Mouse (Mus musculus): ENCODE measurements around the gene Myog.

Myog gene

DNA sequence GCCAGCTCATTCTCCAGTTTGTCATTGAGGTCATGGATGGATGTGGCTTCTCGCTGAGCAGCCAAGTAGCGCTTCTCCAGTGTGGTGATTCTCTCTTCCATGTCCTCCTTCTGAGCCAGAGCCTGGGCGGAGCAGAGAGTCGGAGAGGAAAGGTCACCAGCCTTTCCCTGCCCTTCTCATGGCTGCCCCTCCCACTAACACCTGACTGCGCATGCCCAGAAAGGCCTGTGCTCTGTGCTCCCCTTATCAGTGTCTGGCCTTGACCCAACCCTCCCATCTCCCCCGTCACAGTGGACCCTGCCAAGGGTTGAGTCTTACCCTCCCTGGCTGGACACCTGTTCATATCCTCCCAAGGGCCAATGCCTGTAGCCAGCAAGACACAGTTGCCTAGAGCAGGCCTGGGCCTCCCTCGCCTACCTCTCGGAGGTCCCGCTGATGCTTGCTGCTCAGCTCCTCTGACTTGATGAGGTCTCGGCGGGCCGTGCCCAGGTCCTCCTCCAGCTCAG, 37.1 kb downstream of the Myog start:
- no peak for DNase-seq (ENCODE audit: low spot score)

DNA sequence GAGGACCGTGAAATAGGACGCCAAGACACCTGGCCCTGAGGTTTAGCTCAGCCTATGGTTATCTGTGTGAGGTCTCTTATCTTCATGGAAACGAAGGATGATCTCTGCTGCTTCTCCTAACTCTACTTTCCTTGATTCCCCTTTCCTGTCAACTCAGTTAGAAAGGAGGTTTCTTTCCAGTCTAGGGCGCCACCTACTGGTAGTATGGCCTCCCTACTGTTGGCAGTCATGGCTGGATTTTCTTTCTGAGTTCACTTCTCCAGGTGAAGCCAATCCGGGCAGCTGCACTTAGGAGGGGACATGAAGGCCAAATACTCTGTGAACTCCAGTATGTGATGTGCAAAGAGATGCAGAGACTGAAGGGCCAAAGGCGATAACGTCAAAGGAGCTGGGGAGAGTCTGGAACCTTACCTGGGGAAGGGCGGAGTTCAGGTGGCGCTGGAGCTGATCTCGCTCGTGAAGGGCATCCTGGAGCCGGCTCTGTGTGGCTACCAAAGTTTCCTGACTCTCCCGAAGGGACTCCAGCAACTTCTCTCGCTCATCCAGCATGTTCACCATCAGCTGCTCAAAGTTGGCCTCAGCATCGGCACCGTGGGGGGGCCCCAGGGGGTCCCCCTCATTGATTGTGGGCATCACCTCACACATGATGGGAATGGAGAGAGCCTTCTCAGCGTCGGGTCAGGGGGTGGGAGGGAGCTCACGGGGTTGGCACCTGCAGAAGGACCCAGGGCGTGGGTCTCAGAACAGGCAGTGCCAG, 42.3 kb downstream of the Myog start:
- DNase-seq (ENCODE audit: low spot score) = peak; percentile 57

DNA sequence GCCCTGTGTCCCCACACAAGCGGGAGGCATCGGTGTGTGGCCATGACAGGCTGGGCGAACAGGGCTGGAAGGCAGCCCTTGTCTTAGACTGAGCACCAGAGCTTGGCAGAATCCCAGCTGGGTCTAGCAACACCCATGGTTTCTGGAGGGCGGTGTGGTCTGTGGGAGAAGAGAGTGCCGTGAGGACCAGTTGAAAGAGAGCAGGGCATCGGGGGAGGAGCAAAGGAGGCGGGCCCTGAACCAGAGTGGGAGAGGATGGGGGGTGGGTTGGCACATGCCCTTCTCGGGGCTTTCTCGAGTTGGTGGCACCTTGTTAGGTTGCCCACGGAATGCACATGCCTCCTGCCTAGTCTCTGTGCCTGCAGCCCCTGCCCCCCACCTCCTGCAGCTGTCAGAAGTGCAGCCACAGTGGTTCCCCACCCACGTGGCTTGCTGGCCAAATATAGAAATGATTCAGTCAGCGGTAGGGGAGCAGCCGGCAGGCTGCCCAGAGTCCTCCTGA, 43.0 kb downstream of the Myog start, which contains the start of gene Ppfia4:
Ppfia4 (minus strand) TSS at position 159 of the 502 bp plus-strand sequence.
- DNase-seq (ENCODE audit: low spot score) = no peak

DNA sequence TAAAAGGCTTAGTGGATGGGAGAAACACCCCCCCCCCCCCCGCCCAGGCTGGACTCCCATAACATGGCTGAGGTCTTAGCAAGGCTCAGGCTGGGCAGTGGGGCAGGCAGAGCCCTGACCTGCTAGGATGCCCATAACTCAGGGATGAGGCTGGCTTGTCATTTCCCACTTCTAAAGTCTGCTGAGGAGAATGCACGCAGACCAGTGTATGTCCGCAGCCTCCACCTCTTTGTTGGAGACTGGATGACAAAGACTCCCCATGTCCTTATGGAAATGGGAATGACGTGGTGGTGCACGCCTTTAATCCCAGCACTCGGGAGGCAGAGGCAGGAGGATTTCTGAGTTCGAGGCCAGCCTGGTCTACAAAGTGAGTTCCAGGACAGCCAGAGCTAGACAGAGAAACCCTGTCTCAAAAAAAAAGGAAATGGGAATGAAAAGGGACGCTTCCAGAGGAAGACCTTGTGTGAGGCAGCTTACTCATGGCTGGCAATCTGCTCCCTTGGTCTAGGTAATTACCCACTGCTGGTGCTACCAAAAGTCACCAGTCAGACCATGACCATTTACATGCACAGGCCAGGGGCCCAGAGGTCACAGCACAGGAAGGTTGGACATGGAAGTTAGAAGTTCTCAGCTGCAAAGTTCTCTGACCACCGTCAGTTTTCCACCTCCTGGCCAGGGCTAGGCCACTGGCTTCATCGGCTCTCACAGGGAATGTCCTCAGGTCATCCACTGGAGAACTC, 43.8 kb downstream of the Myog start:
- DNase-seq (ENCODE audit: low spot score) = no peak

DNA sequence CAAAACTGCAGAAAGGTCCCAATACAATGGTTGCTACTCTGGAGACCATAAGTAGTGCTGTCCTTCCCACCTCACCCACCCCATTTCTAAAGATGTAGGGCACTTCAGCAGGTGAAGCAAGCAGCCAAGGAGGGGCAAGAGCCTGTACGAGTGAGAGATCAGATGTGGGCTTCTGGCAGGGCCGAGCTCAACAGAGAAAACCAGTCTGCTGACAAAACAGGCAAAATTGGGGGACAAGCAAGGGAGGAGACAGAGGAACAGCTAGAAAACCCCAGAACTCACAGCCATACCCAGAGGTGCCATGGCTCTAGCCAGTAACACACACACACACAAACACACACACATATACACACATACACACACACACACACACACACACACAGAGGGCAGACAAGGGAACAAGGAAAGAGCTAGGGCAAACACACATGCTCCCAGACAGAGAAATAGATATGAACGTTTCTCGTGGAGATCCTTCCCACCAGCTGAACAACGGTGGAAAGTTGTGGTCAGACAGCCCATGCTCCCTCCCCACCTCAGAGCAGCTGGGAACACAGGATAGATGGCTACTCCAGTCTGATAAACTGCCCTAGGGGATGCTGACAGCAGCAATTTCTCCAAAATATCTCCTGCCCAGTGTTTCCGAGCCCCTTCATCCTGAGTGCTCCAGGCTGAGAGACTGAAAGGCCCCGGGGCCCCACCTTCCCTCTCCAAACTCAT, 44.5 kb downstream of the Myog start:
- no peak for DNase-seq (ENCODE audit: low spot score)

DNA sequence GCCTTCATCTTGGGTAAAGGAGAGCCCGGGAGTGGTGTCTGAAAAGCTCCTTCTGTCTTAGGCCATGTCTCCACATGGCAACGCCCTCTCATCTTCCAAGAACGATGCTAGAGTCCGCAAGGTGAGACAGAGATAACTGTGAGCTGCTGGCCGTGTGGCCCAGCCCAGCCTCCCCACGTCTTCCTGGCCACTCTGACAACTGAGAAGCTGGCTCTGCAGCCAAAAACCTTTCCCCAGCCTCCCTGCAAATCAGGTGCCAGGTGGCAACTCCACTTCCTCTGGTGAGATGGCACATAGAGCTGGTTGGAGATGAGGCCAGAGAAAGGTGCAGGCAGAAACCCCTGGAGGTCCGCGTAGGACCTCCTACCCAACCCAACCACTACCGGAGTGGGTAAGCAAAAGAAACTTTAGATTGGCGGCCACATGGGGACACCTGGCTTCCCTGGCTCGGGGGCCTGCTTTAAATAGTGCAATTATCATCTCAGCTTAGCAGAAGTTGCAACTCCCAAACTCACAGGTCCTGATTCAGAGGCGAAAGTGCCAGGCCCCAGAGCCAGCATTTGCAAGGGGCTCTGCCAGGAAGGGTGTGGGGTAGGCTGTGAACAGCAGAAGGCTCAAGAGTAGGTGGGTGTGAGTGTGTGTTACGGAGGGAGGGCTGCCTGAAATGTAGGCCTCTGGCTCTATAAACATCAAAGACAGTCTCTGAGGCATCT, 45.6 kb downstream of the Myog start:
- DNase-seq (ENCODE audit: low spot score) = no peak

DNA sequence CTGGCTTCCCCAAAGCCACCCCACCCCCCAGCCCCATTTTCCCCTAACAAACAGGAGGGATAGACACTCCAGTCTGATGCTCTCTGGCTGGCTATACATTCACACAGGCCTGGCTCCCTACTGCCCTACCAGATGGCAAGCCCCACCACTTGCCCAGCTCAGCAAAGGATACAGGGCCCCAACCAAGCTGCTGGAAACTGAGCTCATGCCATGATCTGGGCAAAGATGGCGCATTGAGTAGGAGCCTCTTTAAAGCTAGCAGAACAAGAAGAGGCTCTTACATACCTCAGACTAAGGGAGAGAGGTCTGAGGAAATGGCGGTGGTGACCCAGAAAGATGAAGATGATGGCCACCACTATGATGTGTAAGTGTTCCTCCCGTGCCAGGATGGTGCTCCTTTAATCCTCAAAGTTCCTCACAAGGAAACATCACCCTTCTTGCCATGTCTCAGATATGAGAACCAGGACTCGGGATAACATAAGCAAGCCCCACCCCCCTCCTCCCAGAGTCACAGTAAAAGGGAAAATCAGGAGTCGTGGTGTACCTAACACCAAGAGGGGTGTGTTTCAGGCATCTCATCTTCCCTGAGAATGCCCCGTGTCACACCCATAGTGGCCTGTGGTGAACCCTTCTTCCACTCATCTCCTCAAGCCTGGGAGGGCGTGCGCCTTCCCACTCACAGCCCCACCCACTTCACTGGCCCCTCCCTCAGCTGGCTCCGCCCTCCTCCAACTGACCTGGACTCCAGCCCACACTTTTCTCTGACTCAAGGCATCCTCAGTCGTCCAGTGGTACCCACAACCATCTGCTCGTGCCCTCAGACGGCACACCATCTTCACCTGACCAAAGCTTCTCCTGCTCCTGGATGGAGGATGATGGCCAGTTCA, 46.4 kb downstream of the Myog start:
- no peak for DNase-seq (ENCODE audit: low spot score)

DNA sequence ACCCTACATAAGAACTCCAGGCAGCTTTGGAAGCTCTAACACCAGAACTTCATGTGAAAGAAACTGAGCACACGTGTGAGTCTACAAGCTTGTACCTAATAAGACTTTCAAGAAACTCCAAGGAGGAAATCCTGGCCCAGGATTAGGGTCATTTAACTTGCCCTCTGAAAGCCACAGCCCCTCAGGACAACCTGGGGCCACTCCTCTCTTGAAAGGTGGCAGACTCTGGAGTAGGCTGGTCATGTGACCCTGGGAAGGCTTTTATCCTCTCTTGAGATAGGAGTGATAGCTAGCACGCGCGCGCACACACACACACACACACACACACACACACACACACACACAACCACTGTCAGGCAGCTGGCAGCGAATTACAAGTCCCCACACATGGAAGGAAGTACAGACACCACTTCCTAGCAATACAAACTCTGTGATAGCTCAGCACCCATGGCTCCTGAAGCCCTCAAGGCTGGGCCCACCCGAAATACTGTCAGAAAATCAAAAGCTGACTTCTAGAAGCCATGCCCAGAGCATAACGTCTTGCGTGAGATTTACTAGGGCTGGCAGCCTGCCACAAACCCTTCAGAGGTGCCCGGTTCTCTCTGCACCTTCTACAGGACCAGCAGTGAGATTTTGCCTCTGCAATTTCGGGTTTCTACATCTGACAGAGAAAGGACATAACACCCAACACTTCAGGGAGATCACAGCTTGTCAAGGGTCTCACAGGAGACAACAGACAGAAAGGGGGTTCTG, 47.3 kb downstream of the Myog start:
- no peak for DNase-seq (ENCODE audit: low spot score)

DNA sequence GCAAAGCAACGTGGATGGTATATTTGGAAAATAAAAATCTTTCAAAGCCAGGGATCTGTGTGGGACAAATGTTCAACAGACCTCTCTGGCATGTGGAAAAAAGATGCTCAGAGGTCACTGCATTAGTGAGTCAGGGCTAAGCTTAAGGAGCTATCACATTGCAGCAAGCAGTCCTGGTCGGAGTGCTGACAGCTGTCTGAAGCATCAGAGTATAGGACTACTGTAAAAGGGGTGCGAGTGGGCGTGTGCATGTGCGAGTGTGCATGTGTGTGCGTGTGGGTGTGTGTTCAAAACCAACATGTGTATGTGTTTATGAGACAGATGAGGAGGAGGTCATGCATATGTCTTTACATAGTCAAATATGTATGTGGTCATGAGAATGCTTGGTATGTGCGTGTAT, 49.4 kb downstream of the Myog start:
- no peak for DNase-seq (ENCODE audit: low spot score)

DNA sequence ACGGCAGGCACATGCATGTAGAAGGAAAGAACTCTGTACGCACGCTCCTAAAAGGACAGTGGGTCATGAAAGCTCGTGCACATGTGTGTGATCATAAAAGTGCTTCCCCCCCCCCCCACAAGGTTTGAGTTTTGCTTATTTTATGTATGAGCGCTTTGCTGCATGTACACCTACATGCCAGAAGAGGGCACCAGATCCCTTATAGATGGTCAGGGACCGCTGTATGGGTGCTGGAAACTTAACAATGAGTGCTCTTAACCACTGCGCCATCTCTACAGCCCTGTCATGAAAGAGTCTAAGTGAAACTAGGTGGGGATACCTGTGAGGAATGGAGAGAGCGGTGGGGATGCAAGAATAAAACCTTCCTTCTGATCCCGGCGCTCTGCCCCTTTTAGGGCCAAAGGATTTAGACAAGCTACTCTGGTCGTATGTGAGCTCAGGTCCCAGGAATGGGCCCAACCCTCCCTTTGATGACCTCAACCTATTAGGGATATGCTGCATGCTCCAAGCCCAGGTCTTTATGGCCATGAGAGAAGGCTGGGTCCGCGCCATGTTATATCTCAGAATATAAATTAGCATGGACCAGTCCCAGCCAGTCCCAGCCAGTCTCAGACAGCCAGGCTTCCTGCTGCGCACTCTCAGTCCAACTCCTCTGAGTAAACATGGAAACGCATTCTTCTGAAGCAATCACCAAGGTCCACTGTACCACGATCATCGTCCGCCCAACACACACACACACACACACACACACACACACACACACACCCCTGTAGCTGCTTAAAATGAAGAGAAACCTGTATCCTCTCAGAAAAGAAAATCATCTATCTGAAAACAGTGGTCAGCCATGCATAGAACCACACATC, 50.2 kb downstream of the Myog start:
- no peak for DNase-seq (ENCODE audit: low spot score)

DNA sequence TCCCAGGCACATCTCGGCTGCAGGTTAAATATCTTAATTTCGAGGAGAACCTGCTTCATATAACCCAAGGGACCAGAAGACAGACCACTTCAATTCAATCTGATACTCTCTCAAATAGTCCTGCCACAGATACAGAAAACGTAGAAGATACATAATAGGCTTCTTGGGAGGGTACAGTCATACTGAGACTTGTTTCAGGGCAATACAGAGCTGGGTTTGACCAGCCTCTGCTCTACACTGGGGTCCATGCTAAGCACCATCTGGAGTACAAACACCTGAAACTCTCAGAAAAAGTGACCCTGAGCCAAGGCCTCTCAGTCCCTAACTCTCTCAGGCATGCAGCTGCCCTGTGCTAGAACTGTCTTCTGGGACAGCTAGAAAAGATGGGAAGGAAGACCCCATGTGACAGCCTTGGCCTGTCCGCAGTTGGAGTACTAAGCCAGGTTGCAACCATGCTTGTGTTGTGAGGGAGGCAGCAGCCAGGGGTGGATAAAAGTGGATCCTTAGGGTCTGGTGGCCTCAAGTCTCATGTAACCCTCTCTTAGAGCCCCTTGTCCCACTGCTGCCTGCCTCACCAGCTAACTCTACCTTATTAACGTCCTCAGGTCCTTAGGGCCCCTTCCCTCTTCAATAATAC, 52.0 kb downstream of the Myog start:
- no peak for DNase-seq (ENCODE audit: low spot score)
